Mouse (Mus musculus) MEL-GATA-1-ER (cell line): Measurements from ENCODE around the gene Spats1.

Source experiments
- DNase-seq: peaks from one replicate; pipeline ENCODE4 v3.0.0-alpha.2; 2012; ENCODE audit warnings: low read depth; ENCODE audit errors: extremely low read depth

Gene Spats1

DNA sequence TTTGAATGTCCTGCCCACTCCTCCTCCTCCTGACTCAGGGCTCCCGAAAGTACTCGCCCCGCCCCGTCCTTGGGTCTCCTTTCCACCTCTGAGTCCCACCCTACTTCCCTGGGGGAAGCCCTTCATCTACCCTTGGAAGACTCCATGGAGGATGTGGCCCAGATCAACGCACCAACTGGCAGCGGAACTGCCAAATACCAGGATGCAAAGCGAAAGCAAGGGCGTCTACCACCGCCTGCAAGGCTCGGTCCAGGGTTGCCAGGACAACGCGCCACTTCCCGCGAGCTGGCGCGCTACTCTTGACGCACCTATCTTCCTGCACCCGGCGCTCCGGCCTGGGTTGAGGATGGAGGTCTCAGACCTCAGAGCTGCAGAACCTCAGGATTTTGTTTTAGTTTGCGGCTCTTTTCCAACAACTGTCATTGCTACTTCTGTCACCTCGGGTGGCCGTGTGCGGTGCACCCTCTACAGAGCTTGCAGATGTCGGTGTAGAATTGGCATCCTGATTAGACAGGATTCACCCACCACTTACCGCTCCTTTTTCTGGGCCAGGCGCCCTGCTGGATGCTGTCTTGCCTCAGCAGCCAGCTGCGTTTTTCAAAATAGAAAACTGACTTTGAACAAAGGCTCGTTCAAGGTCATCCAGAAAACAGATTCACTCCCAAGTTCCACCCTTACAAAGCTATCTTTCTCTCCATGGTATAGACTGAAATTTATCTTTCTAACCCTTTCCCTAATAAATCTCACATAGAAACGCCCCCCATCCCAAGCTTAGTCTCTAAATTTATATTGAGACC, at the start of gene Spats1:
Gene Spats1, minus strand, starts transcription at position 747 of the 797 bp plus-strand sequence.
- peak; percentile 60 for DNase-seq

DNA sequence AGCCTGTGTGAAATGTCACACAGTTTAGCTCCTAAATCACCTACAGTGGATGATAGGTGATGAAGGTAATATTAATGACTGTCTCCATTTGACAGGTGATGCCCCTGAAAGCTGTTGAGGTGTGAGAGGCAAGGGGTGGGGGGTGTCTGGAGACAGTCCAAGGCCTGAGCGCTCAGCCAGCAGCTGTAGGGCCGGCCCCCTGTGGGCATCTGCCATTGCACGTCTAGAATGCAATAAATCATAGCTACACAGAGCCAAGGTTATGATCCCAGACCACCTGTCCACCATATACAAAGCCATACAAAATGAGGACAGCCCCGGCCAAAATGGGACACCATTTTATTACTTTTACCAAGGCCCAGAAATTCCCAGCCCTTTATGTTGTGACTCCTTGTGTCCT, 49.7 kb upstream of the Spats1 start:
- DNase-seq: no peak

DNA sequence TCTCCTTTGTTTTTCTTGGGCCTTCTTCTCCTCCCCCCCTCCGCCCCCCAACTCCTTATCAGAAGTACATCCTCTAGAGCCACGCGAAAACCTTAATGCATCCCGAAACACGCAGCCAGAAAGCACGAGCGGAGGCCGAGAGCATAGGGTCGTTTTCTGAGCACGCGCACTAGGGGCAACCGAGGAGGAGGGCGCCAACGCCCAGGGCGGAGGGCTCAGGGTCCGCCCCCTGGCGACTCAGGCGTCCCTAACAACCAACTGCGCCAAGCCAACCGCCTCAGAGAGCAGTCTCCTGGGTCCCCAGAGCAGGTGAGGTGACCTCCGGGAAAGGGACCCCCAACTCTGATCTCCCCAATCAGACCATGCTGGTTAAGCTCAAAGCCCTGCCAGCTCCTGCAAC, 48.0 kb upstream of the Spats1 start, which contains the start of gene Tcte1:
Gene Tcte1, plus strand, starts transcription at position 172 of the 400 bp plus-strand sequence.
- no peak for DNase-seq

DNA sequence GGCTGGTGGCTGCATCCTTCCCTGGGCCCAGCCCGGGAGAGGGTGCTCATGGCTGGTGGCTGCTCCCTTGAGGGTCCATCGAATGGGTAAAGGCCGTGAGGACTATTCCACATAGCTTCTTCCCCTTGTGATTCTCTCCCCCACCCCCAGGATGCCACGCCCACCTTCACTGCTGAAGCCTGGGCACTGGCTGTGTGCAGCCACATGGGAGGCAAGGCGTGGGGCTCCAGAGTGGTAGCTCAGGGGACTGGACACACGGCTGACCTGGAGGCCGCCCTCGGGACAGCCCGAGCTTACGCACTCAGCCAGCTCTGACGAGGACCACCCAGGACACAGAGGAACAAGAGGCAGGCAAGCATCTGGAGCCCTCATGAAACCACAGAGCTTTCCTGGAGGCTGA, 44.9 kb upstream of the Spats1 start:
- no peak for DNase-seq

DNA sequence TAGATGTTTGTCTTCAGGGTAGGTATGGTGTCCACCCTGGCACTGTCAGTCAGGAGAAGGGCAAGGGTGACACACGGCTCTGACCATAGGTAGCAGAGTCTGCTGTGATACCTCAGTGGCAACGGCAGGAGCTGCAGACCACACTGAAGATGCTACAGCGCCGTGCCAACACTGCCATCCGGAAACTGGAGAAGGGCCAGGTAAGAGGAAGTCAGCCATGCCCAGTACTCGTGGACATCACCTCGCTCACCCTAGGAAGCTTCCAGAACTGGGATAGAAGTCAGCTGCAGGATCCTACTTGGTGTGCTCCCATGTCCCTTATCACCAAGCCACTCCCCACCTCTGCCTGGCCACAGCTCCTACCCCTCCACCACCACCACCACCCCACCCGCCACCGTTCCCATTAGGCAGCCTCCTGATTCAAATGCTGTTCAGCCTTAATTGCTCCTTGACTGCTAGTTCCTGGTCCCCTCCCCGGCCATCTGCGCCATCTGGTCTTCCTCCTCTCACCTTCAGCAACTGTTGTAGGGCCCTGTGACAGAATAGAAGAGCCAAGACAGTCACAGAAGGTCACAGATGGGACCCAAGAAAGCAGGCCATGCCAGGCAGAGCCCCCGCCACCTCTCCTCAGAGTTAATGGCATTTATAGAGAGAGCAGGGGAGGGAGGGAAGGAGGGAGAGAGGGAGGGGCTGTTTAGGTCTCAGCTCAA, 43.7 kb upstream of the Spats1 start:
- no peak for DNase-seq

DNA sequence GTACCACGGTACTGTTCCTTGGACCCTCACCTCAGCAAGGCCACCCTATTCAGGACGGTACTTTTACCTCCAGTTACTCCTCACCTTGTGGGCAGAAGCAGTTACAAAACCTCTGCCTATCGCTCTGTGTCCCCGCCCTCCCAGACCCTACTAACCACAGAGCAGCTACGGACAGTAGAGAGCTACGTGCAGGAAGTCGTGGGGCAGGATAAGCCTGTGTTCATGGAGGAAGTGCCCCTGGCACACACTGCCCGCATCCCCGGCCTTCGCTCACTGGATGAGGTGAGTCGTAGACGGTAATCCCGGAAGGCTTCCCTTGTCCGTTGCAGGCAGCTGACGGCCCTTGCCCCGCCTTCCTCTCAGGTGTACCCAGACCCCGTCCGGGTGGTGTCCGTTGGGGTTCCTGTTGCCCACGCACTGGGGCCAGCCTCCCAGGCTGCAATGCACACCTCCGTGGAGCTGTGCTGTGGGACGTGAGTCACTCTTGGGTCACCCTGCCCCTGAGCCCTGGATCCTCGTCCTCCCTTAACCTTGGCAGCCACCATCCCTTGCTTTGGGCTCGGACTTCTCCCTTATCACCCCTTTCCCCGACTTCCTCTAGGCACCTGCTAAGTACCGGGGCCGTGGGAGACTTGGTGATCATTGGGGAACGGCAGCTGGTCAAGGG, 42.5 kb upstream of the Spats1 start:
- DNase-seq: peak; percentile 77

DNA sequence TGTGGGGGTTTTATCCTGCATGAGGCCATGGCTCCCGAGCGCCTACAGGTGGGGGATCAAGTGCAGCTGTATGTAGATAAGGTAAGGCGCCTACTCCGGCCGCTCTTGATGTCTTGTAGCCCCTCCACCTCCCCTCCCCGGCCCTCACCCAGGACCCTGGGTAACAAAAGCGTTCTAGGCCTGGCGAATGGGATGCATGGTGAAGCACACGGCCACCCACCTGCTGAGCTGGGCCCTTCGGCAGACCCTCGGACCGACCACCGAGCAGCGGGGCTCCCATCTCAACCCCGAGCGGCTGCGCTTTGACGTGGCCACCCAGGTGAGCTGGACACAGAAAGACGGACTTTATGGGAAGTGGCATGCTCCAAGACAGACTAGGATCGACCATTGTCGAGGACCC, 41.9 kb upstream of the Spats1 start:
- DNase-seq: no peak

DNA sequence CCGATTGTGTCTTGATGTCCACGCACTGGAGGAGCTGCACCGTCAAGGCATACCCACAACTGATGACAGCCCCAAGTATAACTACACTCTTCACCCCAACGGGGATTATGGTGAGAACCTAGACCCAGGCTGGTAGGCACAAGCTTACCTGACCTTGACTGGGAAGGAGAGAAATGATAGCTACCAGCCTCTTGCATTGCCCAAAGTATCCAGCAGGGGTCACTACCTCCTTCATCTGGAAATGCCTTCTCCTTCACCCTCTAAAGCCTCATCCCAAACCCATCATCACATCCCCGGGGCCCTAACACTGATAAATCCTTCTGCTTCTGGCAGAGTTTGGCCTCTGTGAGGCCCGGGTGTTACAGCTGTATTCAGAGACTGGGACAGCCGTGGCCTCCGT, 41.3 kb upstream of the Spats1 start:
- peak; percentile 74 for DNase-seq

DNA sequence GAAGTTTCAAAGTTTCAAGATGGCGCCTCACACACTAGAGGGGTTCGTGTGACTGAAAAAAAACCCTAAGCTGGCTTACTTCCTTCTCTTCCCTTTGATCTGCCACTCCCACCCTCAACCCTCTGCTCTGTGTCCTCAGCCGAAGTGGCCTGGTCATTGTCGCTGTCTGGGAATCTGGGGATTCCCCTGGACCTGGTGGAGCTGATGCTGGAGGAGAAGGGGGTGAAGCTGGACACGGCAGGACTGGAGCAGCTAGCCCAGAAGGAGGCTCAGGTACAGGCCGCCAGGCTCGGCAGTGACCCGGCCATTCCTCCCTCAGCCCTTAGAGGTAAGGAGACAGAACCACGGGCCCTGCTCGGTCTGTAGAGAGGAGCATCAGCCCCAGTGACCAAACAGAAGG, 40.6 kb upstream of the Spats1 start:
- DNase-seq: no peak

DNA sequence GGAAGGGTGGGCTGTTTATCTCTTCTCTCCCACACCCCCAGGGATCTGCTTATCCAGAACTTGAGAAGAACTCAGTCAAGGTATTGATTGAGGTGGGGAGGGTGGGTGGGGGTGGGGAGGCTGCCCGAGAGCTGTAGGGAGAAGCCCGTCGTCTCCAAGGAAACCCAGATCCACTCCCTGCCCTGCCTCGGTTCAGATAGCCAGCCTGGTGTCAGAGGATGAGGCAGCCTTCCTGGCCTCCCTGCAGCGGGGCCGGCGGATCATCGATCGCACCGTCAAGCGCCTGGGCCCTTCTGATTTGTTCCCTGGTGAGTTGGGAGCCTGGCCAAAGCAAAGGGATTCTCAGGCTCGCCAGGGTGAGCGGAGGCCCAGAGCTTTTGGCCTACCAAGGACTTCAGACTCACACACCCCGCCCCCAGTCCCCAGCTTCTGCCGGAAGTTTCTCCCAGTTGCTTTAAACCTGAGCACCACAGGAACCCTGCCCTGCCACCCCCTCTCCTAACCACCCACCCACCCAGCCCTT, 40.0 kb upstream of the Spats1 start:
- DNase-seq: peak; percentile 70

DNA sequence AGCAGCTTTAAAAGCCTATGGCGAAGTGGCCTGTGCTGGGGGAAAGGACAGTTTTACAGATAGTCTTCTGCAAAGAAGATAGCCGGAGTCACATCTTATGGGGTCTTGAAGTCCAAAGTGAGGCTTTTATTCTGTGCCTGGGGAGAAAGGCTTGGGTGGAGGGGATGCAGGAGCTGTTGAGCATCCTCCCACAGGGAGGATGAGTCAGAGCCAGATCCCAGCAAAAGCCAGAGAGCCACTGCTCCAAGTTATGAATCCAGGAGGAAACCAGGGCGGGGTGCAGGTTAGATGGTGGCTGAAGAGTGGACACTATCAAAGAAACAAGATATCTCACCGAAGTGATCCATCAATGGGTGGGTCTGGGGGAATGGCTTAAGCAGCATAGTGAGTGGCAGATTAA, 36.5 kb upstream of the Spats1 start:
- no peak for DNase-seq

DNA sequence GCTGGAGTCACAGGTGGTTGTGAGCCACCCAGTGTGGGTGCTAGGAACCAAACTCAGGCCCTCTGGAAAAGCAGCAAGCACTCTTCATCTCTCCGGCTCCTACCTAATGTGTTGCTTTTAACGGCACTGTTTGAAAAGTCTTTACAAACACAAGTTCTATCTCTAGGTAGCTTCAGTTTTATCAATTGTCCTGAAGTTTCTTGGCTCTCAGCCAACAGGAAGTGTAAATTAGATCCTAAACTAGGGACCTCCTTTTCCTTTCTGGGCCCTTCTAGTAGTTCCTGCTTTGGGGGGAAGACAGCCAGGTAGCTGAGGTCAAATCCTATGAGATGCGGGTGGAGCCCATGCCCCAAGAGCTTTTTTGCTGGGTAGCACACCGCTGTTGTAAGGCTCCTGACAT, 35.7 kb upstream of the Spats1 start:
- no peak for DNase-seq

DNA sequence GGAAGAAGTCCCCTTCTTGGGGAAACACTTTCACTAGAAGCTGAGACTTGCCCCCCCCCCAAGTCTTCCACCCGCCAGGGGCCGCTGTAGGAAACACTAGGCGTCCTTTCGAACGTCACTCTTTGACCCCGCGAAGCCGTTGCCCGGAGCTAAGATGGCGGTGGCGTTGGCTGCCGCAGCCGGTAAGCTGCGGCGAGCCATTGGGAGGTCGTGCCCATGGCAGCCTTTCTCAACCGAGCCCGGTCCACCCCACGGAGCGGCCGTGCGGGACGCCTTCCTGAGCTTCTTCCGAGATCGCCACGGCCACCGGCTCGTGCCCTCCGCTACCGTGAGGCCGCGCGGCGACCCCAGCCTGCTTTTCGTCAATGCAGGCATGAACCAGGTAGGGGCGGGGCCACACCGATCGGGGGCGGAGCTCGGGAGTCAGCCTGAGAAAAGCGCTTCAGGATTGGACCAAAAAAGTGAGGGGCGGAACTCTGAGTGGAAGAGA, 31.5 kb upstream of the Spats1 start, which contains the start of gene Aars2:
Gene Aars2, plus strand, starts transcription at position 142 of the 490 bp plus-strand sequence.
- peak; percentile 74 for DNase-seq

DNA sequence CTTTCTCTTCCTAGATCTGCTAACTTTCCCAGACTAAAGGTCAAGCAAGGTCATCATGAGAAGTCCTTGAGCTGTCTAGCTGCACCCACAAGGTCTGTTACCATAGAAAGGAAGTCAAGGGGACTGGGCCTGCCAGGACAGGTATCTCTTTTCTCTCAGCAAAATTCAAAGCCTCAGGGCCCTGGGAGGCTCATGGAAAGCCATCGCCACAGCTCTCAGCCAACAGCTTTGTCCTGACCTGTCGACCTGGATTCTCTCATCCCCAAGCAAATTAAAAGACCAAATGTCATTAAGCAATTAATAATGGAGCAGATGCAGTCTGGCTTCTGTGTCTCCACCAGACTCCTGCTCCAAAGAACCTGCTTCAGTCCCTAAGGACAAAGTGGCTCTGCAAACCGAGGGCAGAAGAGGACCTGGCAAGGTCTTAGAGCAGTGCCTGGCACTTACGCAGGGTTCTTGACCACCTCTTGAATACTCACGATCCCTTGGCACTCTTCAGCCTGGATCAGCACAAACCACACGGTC, 30.8 kb upstream of the Spats1 start:
- DNase-seq: no peak

DNA sequence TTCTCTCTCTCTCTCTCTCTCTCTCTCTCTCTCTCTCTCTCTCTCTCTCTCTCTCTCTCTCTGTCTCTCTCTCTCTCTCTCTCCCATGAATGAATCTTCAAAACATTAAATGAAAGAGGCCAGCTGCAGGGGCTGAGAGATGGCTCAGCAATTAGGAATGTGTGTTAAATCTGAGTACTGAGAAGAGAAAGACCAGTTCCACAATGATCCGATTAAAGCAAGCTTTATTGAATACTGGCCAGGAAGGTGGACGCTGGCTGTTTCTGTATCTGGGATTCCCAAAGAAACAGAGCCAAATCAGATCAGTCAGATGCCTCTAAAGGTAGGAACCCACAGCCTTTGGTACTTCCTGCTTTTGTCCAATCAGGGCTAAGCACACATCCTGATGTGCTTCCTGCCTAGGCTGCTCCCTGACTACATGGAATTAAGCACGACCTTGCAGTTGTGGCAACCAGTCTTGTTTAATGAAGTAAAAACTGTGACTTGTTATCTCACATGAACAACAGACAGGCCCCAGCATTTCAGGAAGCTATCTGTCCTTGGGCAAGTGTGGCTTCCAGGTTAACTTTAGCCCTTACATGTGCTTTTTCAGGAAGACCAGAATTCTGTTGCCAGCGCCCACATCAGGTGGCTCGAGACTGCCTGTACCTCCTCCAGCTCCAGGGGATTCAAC, 28.2 kb upstream of the Spats1 start:
- peak; percentile 96 for DNase-seq

DNA sequence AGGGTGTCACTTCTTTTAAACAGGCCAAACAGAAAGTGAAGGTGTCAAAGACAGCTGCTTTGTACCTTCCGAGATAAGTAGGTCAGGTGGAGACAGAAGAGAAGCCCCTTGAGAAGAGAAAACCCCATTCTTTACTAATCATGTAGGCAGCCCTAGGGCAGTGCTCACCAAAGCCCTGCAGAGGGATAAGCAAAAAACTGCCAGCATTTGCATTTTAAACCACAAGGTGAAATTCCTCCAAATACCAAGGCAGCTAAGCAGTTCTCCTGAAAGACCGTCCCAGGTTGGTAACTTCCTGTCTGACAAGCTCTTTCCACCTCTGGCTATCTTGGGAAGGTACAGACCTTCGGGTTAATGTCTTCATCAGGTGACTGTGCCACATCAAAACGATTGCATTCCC, 27.1 kb upstream of the Spats1 start:
- DNase-seq: no peak

DNA sequence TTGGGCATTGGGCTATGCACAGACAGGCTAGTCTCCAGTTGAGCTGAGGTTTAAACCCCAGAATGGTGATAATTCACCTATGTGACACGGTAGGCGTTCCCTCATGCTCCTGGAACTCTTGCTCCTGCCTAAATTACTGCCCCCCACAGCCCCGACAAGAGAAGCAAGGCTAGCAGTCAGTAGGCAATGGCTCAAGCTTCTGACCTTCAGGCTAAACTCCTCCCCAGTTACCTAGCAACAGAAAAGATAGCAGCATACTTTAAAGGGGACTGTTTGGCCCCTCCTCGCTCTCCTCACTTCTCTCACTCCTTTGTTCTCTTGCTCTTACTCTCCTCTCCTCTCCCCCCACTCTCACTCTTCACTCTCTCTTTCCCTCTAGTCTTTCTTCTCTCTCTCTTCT, 25.8 kb upstream of the Spats1 start:
- no peak for DNase-seq

DNA sequence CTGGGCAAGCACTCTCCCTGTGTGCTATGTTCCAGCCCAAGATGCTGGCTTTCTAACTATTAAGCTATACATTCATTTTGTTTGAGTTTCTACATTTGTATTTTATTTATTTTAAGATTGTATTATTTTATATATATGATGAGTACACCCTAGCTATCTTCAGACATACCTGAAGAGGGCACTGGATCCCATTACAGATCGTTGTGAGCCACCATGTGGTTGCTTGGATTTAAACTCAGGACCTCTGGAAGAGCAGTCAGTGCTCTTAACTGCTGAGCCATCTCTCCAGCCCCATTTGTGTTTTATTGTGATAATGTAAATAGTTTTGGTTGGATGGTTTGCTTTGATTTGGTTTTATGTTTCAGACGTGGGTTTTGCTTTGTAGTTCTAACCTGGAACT, 24.3 kb upstream of the Spats1 start:
- no peak for DNase-seq

DNA sequence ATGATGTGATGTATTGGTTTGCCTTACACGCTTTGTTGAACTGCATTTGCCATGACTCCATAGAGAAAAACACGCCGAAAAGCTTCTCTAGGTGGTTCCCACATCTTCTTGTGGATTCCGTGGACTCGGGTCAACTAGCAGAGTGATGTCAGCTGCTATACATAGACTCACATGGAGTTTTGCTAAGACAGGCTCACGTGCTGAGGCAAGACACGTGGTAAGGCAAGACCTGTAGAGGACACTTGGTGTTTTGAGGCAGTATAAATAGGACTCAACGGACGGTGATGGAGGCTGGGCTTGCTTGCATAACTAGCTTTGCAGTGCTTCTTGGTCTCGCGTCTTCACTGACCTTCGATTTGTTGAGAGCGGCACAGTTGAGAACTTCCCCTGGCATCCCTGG, 23.2 kb upstream of the Spats1 start:
- DNase-seq: no peak

DNA sequence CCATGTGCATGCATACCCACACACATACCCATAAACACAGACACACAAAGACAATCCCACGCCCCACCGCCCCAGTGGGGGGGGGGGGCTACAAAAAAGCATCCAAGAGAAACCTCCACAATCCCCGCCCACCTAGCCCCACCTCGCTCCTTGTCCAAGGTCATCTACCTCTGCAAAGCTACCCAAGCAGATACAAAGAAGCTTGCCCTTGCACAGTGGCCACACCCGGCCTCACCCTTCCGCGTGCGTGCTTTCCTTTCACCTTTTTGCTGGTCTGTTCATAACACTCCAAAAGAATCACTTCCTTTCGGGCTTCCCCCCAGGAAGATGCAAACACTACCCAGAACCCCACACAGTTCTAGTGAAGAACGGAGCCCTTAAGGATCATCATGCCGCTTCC, 20.2 kb upstream of the Spats1 start:
- DNase-seq: no peak

DNA sequence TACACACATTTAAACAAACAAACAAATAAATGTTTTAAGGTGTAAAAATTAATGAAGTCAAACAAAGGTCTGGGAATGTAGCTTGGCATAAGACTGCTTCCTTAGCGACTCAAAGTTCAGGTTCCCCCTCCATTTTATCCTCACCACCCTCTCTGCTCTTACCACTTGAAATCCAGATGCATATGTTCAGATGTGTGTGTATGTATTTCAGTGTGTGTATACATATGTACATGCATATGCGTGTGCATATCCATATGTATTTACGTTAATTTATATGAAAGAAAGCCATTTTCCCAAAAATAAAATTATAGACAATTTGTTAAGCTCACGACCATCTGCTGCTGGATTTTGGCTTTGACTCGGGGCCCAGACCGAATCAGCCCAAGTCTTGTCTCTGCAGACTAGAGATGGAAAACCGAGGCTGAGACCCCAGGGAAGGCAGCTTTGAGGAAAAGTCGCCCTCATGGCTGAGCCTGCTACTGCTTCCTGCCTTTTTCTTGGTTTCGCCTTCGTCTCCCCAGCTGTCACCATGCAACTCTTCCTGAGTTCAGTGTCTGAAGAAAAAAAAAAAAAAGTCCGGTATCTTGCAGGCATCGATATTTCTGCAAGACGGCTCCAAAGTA, 15.4 kb upstream of the Spats1 start:
- no peak for DNase-seq
